ENCODE assay signal across 25 mouse cellular contexts in the genomic region with DNA sequence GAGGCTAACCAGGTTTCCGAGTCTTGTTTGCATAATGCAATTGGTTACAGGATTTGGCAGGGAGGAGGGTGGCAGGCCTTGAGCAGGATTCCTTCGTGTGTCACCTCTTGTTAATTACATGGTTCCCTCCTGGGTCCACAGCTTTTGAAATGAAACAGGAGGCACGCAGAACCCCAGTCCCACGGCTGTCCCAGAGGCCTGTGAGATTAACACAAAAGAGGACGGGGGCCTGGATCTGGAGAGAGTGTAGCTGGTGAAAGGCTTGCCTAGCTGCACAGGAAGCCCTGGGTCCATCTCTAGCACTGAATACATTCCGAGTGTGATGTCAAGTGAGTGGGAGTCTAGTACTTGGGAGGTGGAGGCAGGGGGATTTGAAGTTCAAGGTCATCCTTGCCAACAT. TPM values are rescaled to one million over a fixed set of nuclear protein-coding genes. Genes with fewer than 3 reads are reported as not detected.
DNase-seq lines count a peak whose midpoint lies in the region; ATAC-seq and TF ChIP-seq lines count a peak whose summit lies in the region.
"Had no signal": no experiment of that assay in that cellular context is flagged by ENCODE, and none has a peak within 500 bp of the region (broad histone marks: within the 10 kb centered on the region; RNA-seq: fewer than 3 reads in every experiment).

No protein-coding gene starts in this region.

- H3K9me3 ChIP-seq in forebrain, embryonic 10.5 days, result no peaks in the 10 kb centered on the region
- H3K9me3 ChIP-seq in forebrain, embryonic 13.5 days (replicated peaks), result no peaks in the 10 kb centered on the region
- no peaks in the 10 kb centered on the region for H3K9me3 ChIP-seq in forebrain, embryonic 16.5 days (ENCODE audit: control insufficient read depth, low read length)
- H3K9me3 ChIP-seq in forebrain, embryonic 11.5 days (ENCODE audit: control insufficient read depth, low read length), result no peaks in the 10 kb centered on the region
- H3K9me3 ChIP-seq in midbrain, embryonic 13.5 days, result no peaks in the 10 kb centered on the region
- no peaks in the 10 kb centered on the region for H3K9me3 ChIP-seq in midbrain, postnatal 0 days (ENCODE audit: low read length)
- H3K9me3 ChIP-seq: embryonic facial prominence, embryonic 12.5 days; embryonic facial prominence, embryonic 15.5 days; heart, embryonic 10.5 days; heart, embryonic 13.5 days; hindbrain, embryonic 12.5 days; hindbrain, embryonic 15.5 days had no signal

- TF ChIP-seq POLR2A in brain, embryonic 14.5 days (IDR thresholded peaks at IDR 0.05; ENCODE audit: borderline replicate concordance, extremely low read depth, insufficient read depth, insufficient read length, poor library complexity, severe bottlenecking), result no peak

- peaks cover 5% of the 10 kb centered on the region; the same call in 1 of the 2 replicates for H3K27me3 ChIP-seq in forebrain, embryonic 10.5 days (ENCODE audit: poor library complexity, severe bottlenecking)
- H3K27me3 ChIP-seq in forebrain, embryonic 13.5 days, result no peaks in the 10 kb centered on the region
- no peaks in the 10 kb centered on the region for H3K27me3 ChIP-seq in forebrain, embryonic 16.5 days (replicated peaks; ENCODE audit: control insufficient read depth, insufficient read depth, low read length)
- H3K27me3 ChIP-seq in forebrain, embryonic 11.5 days (ENCODE audit: control insufficient read depth, insufficient read depth, low read length), result no peaks in the 10 kb centered on the region
- H3K27me3 ChIP-seq in midbrain, embryonic 13.5 days, result peaks cover 8% of the 10 kb centered on the region; the same call in 1 of the 2 replicates
- no peaks in the 10 kb centered on the region; the same call in 1 of the 2 replicates for H3K27me3 ChIP-seq in midbrain, postnatal 0 days (ENCODE audit: insufficient read depth, low read length)
- H3K27me3 ChIP-seq: embryonic facial prominence, embryonic 12.5 days; embryonic facial prominence, embryonic 15.5 days; hindbrain, embryonic 15.5 days had no signal

- peaks cover 51% of the 10 kb centered on the region for H3K4me1 ChIP-seq in forebrain, embryonic 10.5 days
- H3K4me1 ChIP-seq in forebrain, embryonic 13.5 days, result peaks cover 21% of the 10 kb centered on the region
- peaks cover 7% of the 10 kb centered on the region; the same call in 1 of the 2 replicates for H3K4me1 ChIP-seq in forebrain, embryonic 16.5 days (replicated peaks; ENCODE audit: control insufficient read depth, insufficient read depth, low read length)
- 0 out of 2 replicates have a peak, but pooled peaks cover 2% of the 10 kb centered on the region for H3K4me1 ChIP-seq in forebrain, embryonic 11.5 days (replicated peaks; ENCODE audit: control insufficient read depth, insufficient read depth, low read length)
- H3K4me1 ChIP-seq in midbrain, embryonic 13.5 days (replicated peaks), result peaks cover 21% of the 10 kb centered on the region
- H3K4me1 ChIP-seq in midbrain, postnatal 0 days (ENCODE audit: insufficient read depth, low read length), result no peaks in the 10 kb centered on the region
- H3K4me1 ChIP-seq: embryonic facial prominence, embryonic 12.5 days; embryonic facial prominence, embryonic 15.5 days; heart, embryonic 13.5 days had no signal

- H3K9ac ChIP-seq in forebrain, embryonic 13.5 days, result no peak overlapping the region
- no peak overlapping the region for H3K9ac ChIP-seq in forebrain, embryonic 16.5 days (replicated peaks; ENCODE audit: low read depth, low read length)
- no peak overlapping the region for H3K9ac ChIP-seq in forebrain, embryonic 11.5 days (ENCODE audit: low read length)
- H3K9ac ChIP-seq in midbrain, embryonic 13.5 days (replicated peaks), result no peak overlapping the region
- H3K9ac ChIP-seq in midbrain, postnatal 0 days (replicated peaks; ENCODE audit: low read length, poor library complexity, severe bottlenecking), result no peak overlapping the region
- H3K9ac ChIP-seq: embryonic facial prominence, embryonic 12.5 days; embryonic facial prominence, embryonic 15.5 days; heart, embryonic 13.5 days; hindbrain, embryonic 12.5 days; hindbrain, embryonic 15.5 days had no signal

- WGBS in forebrain, embryonic 10.5 days, result 67% methylated on average over 6 of the region's 6 CpGs
- WGBS in forebrain, embryonic 13.5 days, result 45% methylated on average over 6 of the region's 6 CpGs
- 37% methylated on average over 6 of the region's 6 CpGs for WGBS in forebrain, embryonic 16.5 days
- 61% methylated on average over 6 of the region's 6 CpGs for WGBS in forebrain, embryonic 11.5 days
- WGBS in midbrain, embryonic 13.5 days, result 35% methylated on average over 6 of the region's 6 CpGs
- 37% methylated on average over 6 of the region's 6 CpGs for WGBS in midbrain, postnatal 0 days

- no peak overlapping the region for H3K4me2 ChIP-seq in forebrain, embryonic 13.5 days
- no peak overlapping the region for H3K4me2 ChIP-seq in forebrain, embryonic 16.5 days (ENCODE audit: low read length)
- no peak overlapping the region for H3K4me2 ChIP-seq in forebrain, embryonic 11.5 days (ENCODE audit: low read depth, low read length, severe bottlenecking)
- no peak overlapping the region for H3K4me2 ChIP-seq in midbrain, embryonic 13.5 days (replicated peaks)
- H3K4me2 ChIP-seq in midbrain, postnatal 0 days (ENCODE audit: low read depth, low read length, poor library complexity, severe bottlenecking), result no peak overlapping the region
- H3K4me2 ChIP-seq: embryonic facial prominence, embryonic 12.5 days; embryonic facial prominence, embryonic 15.5 days; heart, embryonic 13.5 days; hindbrain, embryonic 12.5 days; hindbrain, embryonic 15.5 days had no signal

- TF ChIP-seq CTCF in midbrain, postnatal 0 days (IDR thresholded peaks at IDR 0.05), result no peak
- no peak for TF ChIP-seq CTCF in brain, embryonic 14.5 days (IDR thresholded peaks at IDR 0.05; ENCODE audit: borderline replicate concordance, extremely low read depth, insufficient read depth, insufficient read length)

- no peak overlapping the region for H3K4me3 ChIP-seq in forebrain, embryonic 10.5 days
- no peak overlapping the region for H3K4me3 ChIP-seq in forebrain, embryonic 13.5 days
- no peak overlapping the region for H3K4me3 ChIP-seq in forebrain, embryonic 16.5 days (replicated peaks; ENCODE audit: low read length)
- no peak overlapping the region for H3K4me3 ChIP-seq in forebrain, embryonic 11.5 days (ENCODE audit: low read depth, low read length)
- no peak overlapping the region for H3K4me3 ChIP-seq in midbrain, embryonic 13.5 days (replicated peaks)
- H3K4me3 ChIP-seq in midbrain, postnatal 0 days (ENCODE audit: low read depth, low read length), result no peak overlapping the region
- H3K4me3 ChIP-seq: embryonic facial prominence, embryonic 12.5 days; embryonic facial prominence, embryonic 15.5 days; heart, adult 2 months; heart, embryonic 10.5 days; heart, embryonic 13.5 days; hindbrain, embryonic 12.5 days; hindbrain, embryonic 15.5 days had no signal

- peak overlapping the region; percentile 48; the same call in 1 of the 2 replicates for H3K27ac ChIP-seq in forebrain, embryonic 10.5 days
- H3K27ac ChIP-seq in forebrain, embryonic 13.5 days, result no peak overlapping the region
- H3K27ac ChIP-seq in forebrain, embryonic 16.5 days (ENCODE audit: low read length), result no peak overlapping the region
- H3K27ac ChIP-seq in forebrain, embryonic 11.5 days (ENCODE audit: low read depth, low read length), result no peak overlapping the region
- 0 out of 2 replicates have a peak overlapping the region, but pooled peaks have one; percentile 20 for H3K27ac ChIP-seq in midbrain, embryonic 13.5 days
- no peak overlapping the region for H3K27ac ChIP-seq in midbrain, postnatal 0 days (ENCODE audit: low read depth, low read length)
- H3K27ac ChIP-seq: embryonic facial prominence, embryonic 12.5 days; embryonic facial prominence, embryonic 15.5 days; heart, adult 2 months; heart, embryonic 10.5 days; heart, embryonic 13.5 days; hindbrain, embryonic 12.5 days; hindbrain, embryonic 15.5 days had no signal

- no peak for DNase-seq in forebrain, embryonic 10.5 days (ENCODE audit: extremely low spot score, low spot score)
- DNase-seq in forebrain, embryonic 11.5 days (ENCODE audit: low spot score), result no peak
- no peak for DNase-seq in midbrain, postnatal 0 days (ENCODE audit: low spot score)
- DNase-seq in brain, embryonic 14.5 days (ENCODE audit: low read depth), result peak; percentile 55
- no peak for DNase-seq in cerebellum, adult 9-10 months

- H3K36me3 ChIP-seq in forebrain, embryonic 10.5 days (replicated peaks), result no peaks in the 10 kb centered on the region
- no peaks in the 10 kb centered on the region for H3K36me3 ChIP-seq in forebrain, embryonic 13.5 days (ENCODE audit: poor library complexity, severe bottlenecking)
- H3K36me3 ChIP-seq in forebrain, embryonic 16.5 days (ENCODE audit: control insufficient read depth, insufficient read depth), result no peaks in the 10 kb centered on the region
- no peaks in the 10 kb centered on the region for H3K36me3 ChIP-seq in forebrain, embryonic 11.5 days (ENCODE audit: control insufficient read depth, insufficient read depth, low read length)
- H3K36me3 ChIP-seq in midbrain, embryonic 13.5 days, result no peaks in the 10 kb centered on the region
- no peaks in the 10 kb centered on the region for H3K36me3 ChIP-seq in midbrain, postnatal 0 days (ENCODE audit: insufficient read depth, low read length)
- H3K36me3 ChIP-seq: embryonic facial prominence, embryonic 12.5 days; embryonic facial prominence, embryonic 15.5 days; heart, embryonic 10.5 days; heart, embryonic 13.5 days; hindbrain, embryonic 12.5 days; hindbrain, embryonic 15.5 days had no signal

- no peak for ATAC-seq in forebrain, embryonic 13.5 days
- peak; percentile 53 for ATAC-seq in forebrain, embryonic 16.5 days
- ATAC-seq in forebrain, embryonic 11.5 days (replicated peaks; ENCODE audit: low FRiP score), result no peak
- ATAC-seq in midbrain, embryonic 13.5 days, result peak; percentile 44
- ATAC-seq in midbrain, postnatal 0 days (ENCODE audit: low FRiP score), result no peak
- ATAC-seq: intestine, postnatal 0 days had no signal

RNA-seq across cellular contexts. Expression of a gene that starts 15.5 kb away (rescaled TPM):
- polyA plus RNA-seq in forebrain, embryonic 10.5 days (2016; fragmentation: Nextera tagmentation; extraction: Ambion mirVana), result not detected in 2 replicates
- polyA plus RNA-seq in forebrain, embryonic 13.5 days (2015; fragmentation: Nextera tagmentation; extraction: Ambion mirVana), result not detected in 2 replicates
- polyA plus RNA-seq in forebrain, embryonic 16.5 days (2015; fragmentation: Nextera tagmentation; extraction: Ambion mirVana), result 3.3 TPM in 1 of 2 replicates, not detected in the other
- not detected in 2 replicates for polyA plus RNA-seq in forebrain, embryonic 11.5 days (2014; fragmentation: Nextera tagmentation; extraction: Ambion mirVana)
- 0.13 TPM in 1 of 2 replicates, not detected in the other for polyA plus RNA-seq in midbrain, embryonic 13.5 days (2015; fragmentation: Nextera tagmentation; extraction: Ambion mirVana)
- total RNA-seq in midbrain, postnatal 0 days (2014; rRNA removed), result 0.38 TPM in 1 of 2 replicates, not detected in the other
- 0.20 and 0.27 TPM in 2 replicates for polyA plus RNA-seq in midbrain, postnatal 0 days (2015; fragmentation: Nextera tagmentation; extraction: Ambion mirVana)
- 0.29 and 0.81 TPM in 2 replicates for polyA plus RNA-seq in brain, embryonic 14.5 days (2012; rRNA removed)
- total RNA-seq: adrenal gland, adult 8-10 months; adrenal gland, postnatal 25 days; common myeloid progenitor, adult 5-6 weeks; gastrocnemius, adult 18-20 months; gastrocnemius, postnatal 14 days; heart, adult 2 months; heart, postnatal 25 days; hematopoietic stem cell, adult 5-6 weeks had no signal
- polyA plus RNA-seq: gonadal fat pad, adult 2 months; heart, embryonic 10.5 days; heart, embryonic 13.5 days; intestine, embryonic 14.5 days; intestine, postnatal 0 days had no signal

RNA-seq across cellular contexts. Expression of a gene that starts 46.8 kb away (rescaled TPM):
- 16.7 and 17.1 TPM in 2 replicates for polyA plus RNA-seq in forebrain, embryonic 10.5 days (2016; fragmentation: Nextera tagmentation; extraction: Ambion mirVana)
- 15.5 and 16.7 TPM in 2 replicates for polyA plus RNA-seq in forebrain, embryonic 13.5 days (2015; fragmentation: Nextera tagmentation; extraction: Ambion mirVana)
- polyA plus RNA-seq in forebrain, embryonic 16.5 days (2015; fragmentation: Nextera tagmentation; extraction: Ambion mirVana), result 18.5 and 23.4 TPM in 2 replicates
- 17.2 and 20.7 TPM in 2 replicates for polyA plus RNA-seq in forebrain, embryonic 11.5 days (2014; fragmentation: Nextera tagmentation; extraction: Ambion mirVana)
- 21.8 and 23.7 TPM in 2 replicates for polyA plus RNA-seq in midbrain, embryonic 13.5 days (2015; fragmentation: Nextera tagmentation; extraction: Ambion mirVana)
- 28.2 and 34.5 TPM in 2 replicates for total RNA-seq in midbrain, postnatal 0 days (2014; rRNA removed)
- 32.8 and 36.2 TPM in 2 replicates for polyA plus RNA-seq in midbrain, postnatal 0 days (2015; fragmentation: Nextera tagmentation; extraction: Ambion mirVana)
- polyA plus RNA-seq in brain, embryonic 14.5 days (2012; rRNA removed), result 22.6 and 26.5 TPM in 2 replicates

Comparison
In these comparisons a context has a peak if more than half of its experiments do, and no peak if none do; other contexts are left out.
1. H3K27ac ChIP-seq: peak in forebrain, embryonic 10.5 days (single experiment) and midbrain, embryonic 13.5 days (single experiment); none in forebrain, embryonic 13.5 days (single experiment), forebrain, embryonic 16.5 days (single experiment), forebrain, embryonic 11.5 days (single experiment) and midbrain, postnatal 0 days (single experiment).
2. ATAC-seq: peak in forebrain, embryonic 16.5 days (single experiment) and midbrain, embryonic 13.5 days (single experiment); none in forebrain, embryonic 13.5 days (single experiment), forebrain, embryonic 11.5 days (single experiment) and midbrain, postnatal 0 days (single experiment).